Mouse (Mus musculus): ENCODE data around the gene Galt. TPM values are rescaled to one million over a fixed set of nuclear protein-coding genes. Genes with fewer than 3 reads are reported as not detected.

Gene Galt
- polyA plus RNA-seq, 1 experiment, result 162 TPM

DNA sequence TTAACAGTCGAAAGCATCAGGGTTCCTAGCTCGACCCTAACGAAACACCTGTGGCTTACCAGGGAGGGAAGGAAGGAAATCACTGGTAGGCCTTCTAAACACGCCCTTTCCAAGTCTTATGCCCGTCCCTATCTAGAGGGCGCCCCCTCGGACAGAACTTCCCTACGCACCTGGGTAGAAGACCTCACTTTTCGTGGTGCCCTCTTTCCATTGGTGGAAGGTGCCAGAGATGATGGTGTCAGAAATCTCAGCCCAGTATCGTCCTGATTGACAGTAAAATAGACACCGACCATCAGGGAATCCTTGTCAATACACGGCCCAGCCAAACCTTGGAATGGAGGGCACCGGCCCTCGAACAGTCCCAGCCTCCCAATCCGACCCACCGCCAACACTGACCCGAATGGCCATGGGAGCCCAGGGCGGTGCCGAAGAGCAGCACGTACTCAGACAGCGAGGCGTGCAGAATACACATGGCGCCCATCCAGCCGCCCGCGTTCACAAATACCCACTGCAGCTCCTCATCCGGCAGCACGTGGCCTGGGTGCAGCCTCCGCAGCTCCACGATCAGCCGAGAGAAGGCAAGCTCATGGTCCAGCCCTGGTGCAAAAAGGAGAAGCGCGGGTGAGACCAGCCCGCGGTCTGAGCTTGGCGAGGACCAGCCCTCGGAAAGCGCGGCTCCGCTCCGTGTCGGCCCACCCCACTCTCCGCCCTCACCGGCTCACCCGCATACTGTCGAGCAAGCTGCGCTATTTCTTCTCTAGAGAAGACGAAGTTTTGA, 14.5 kb upstream of the Galt start:
- WGBS, result 1% methylated on average over 48 of the region's 48 CpGs
- TF ChIP-seq CTCF (conservative IDR thresholded peaks at IDR 0.05; ENCODE audit: insufficient read depth, insufficient read length, low read depth, low read length) (0 out of 2 replicates have a peak, but pooled peaks have one; percentile 5), POLR2A (IDR thresholded peaks at IDR 0.05; ENCODE audit: low read depth, low read length) (no peak)
- Histone ChIP-seq H3K4me1 (ENCODE audit: control insufficient read depth, insufficient read depth, low read length) (peaks cover 4% of the 10 kb centered on the region; the same call in 1 of the 2 replicates), H3K27me3 (replicated peaks; ENCODE audit: control insufficient read depth, insufficient read depth, low read length) (no peaks in the 10 kb centered on the region), H3K27ac (ENCODE audit: insufficient read depth, low read depth, low read length) (peak overlapping the region; percentile 94), H3K36me3 (ENCODE audit: control insufficient read depth, insufficient read depth, low read length) (no peaks in the 10 kb centered on the region), H3K4me3 (ENCODE audit: insufficient read depth, low read depth, low read length) (peak overlapping the region; percentile 97)
- no peak for DNase-seq

GRCm38 (mm10) chr4:41741158-41741560, 13.9 kb upstream of the Galt start:
- H3K36me3 ChIP-seq (ENCODE audit: control insufficient read depth, insufficient read depth, low read length), result no peaks in the 10 kb centered on the region
- under 1% methylated on average over 27 of the region's 27 CpGs for WGBS
- H3K27ac ChIP-seq (ENCODE audit: insufficient read depth, low read depth, low read length), result peak overlapping the region; percentile 94
- H3K27me3 ChIP-seq (replicated peaks; ENCODE audit: control insufficient read depth, insufficient read depth, low read length), result no peaks in the 10 kb centered on the region
- DNase-seq, result peak; percentile 98
- TF ChIP-seq CTCF (conservative IDR thresholded peaks at IDR 0.05; ENCODE audit: insufficient read depth, insufficient read length, low read depth, low read length) (0 out of 2 replicates have a peak, but pooled peaks have one; percentile 6), POLR2A (IDR thresholded peaks at IDR 0.05; ENCODE audit: low read depth, low read length) (peak; percentile 80)
- H3K4me1 ChIP-seq (ENCODE audit: control insufficient read depth, insufficient read depth, low read length), result peaks cover 4% of the 10 kb centered on the region; the same call in 1 of the 2 replicates
- peak overlapping the region; percentile 97 for H3K4me3 ChIP-seq (ENCODE audit: insufficient read depth, low read depth, low read length)

DNA sequence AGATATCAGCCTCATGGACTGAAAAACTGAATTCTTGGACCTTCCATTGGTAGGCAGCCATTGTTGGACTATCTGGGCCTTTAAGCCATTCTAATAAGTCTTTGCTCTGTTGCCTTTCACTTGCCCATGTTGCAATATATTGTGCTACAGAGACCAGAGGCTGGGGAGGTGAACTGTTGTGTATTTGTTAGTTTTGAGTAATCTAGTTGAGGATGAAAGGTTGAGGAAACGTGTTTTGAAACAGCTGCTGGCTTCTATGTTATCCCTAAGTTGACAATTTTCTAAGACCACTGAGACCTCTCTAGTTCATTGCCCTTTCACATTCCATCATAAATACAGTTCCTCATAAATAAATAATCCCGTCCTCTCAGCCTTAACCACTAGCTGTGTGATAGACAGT, 10.9 kb upstream of the Galt start:
- DNase-seq, result no peak
- no peak overlapping the region for H3K27ac ChIP-seq (ENCODE audit: insufficient read depth, low read depth, low read length)
- H3K4me1 ChIP-seq (ENCODE audit: control insufficient read depth, insufficient read depth, low read length), result peaks cover 4% of the 10 kb centered on the region; the same call in 1 of the 2 replicates
- 71% methylated on average over 2 of the region's 2 CpGs for WGBS
- no peaks in the 10 kb centered on the region; the same call in 1 of the 2 replicates for H3K36me3 ChIP-seq (ENCODE audit: control insufficient read depth, insufficient read depth, low read length)
- TF ChIP-seq CTCF (conservative IDR thresholded peaks at IDR 0.05; ENCODE audit: insufficient read depth, insufficient read length, low read depth, low read length) (no peak), POLR2A (IDR thresholded peaks at IDR 0.05; ENCODE audit: low read depth, low read length) (no peak)
- H3K4me3 ChIP-seq (ENCODE audit: insufficient read depth, low read depth, low read length), result no peak overlapping the region
- no peaks in the 10 kb centered on the region for H3K27me3 ChIP-seq (replicated peaks; ENCODE audit: control insufficient read depth, insufficient read depth, low read length)

DNA sequence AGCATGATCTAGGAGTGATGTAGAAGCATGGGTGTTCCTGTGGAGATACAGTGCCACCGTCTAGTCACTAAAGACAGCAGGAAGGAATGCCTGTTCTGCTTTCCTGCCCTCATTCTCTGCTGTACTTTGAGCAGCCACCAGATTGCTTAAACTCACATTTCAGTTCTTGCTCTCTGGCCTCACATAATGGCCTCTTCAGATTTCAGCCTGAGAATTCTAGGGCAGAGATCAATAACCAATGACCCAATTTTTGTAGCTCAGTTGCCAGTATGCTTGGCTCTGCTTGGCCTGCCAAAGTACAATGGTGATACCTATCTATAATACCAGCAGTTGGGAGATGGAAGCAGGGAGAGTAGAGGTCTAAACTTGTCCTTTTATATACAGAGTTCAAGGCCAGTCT, 10.0 kb upstream of the Galt start:
- DNase-seq, result no peak
- Histone ChIP-seq H3K27ac (ENCODE audit: insufficient read depth, low read depth, low read length) (no peak overlapping the region), H3K36me3 (ENCODE audit: control insufficient read depth, insufficient read depth, low read length) (no peaks in the 10 kb centered on the region; the same call in 1 of the 2 replicates), H3K4me3 (ENCODE audit: insufficient read depth, low read depth, low read length) (no peak overlapping the region), H3K27me3 (replicated peaks; ENCODE audit: control insufficient read depth, insufficient read depth, low read length) (no peaks in the 10 kb centered on the region), H3K4me1 (ENCODE audit: control insufficient read depth, insufficient read depth, low read length) (peaks cover 4% of the 10 kb centered on the region; the same call in 1 of the 2 replicates)
- no peak for TF ChIP-seq CTCF (conservative IDR thresholded peaks at IDR 0.05; ENCODE audit: insufficient read depth, insufficient read length, low read depth, low read length)
- TF ChIP-seq POLR2A (IDR thresholded peaks at IDR 0.05; ENCODE audit: low read depth, low read length), result no peak
- WGBS, result 72% methylated on average over 1 of the region's 1 CpGs

DNA sequence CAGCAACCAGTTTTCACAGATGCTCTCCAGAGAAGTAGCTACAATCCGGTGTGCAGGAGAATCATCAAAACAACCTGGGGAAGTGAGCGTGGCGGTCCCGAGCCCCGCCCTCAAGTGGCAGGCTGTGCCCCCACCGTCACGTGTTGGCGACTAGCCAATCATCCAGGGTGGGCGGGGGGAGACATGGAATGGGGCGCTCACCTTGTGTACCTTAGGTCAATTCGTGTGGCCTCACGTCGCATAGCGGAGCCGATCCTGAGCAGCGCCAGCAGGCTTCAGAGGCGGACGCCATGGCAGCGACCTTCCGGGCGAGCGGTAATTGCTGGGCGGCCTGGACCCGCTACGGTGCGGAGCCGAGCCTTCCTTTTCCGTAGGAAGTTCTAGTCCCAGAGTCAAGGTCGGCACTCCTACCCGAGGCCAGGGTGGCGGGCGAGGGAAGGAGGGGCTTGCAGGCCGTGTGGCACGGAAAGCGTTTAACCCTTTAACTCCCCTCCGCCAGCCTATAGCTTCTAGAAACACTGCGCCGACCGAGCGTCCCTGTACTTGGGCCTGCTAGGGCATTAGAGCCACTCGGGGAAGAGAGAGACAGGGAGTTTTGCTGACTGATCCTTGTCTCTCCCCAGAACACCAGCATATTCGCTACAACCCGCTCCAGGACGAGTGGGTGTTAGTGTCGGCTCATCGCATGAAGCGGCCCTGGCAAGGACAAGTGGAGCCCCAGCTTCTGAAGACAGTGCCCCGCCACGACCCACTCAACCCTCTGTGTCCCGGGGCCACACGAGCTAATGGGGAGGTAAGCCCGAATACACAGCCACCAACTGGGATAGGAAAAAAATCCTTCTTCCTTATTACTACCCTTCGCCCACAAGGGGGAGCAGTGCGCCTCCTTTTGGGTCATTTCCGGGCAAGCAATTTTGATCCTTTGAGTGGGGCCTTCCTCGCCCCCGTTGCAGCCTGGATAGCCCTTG, 594 bp downstream of the Galt start, which contains the start of gene Sigmar1:
Sigmar1 (minus strand) TSS at position 820 of the 968 bp plus-strand sequence.
- WGBS, result under 1% methylated on average over 57 of the region's 57 CpGs
- peak; percentile 94 for DNase-seq
- TF ChIP-seq POLR2A (IDR thresholded peaks at IDR 0.05; ENCODE audit: low read depth, low read length), result peak; percentile 51
- peak; percentile 86 for TF ChIP-seq CTCF (conservative IDR thresholded peaks at IDR 0.05; ENCODE audit: insufficient read depth, insufficient read length, low read depth, low read length)
- Histone ChIP-seq H3K27ac (ENCODE audit: insufficient read depth, low read depth, low read length) (peak within 1 kb of the TSS; percentile 98), H3K27me3 (replicated peaks; ENCODE audit: control insufficient read depth, insufficient read depth, low read length) (no peaks in the 10 kb centered on the region), H3K4me3 (ENCODE audit: insufficient read depth, low read depth, low read length) (peak within 1 kb of the TSS; percentile 78), H3K4me1 (ENCODE audit: control insufficient read depth, insufficient read depth, low read length) (peaks cover 21% of the 10 kb centered on the region; the same call in 1 of the 2 replicates), H3K36me3 (ENCODE audit: control insufficient read depth, insufficient read depth, low read length) (no peaks in the 10 kb centered on the region; the same call in 1 of the 2 replicates)

DNA sequence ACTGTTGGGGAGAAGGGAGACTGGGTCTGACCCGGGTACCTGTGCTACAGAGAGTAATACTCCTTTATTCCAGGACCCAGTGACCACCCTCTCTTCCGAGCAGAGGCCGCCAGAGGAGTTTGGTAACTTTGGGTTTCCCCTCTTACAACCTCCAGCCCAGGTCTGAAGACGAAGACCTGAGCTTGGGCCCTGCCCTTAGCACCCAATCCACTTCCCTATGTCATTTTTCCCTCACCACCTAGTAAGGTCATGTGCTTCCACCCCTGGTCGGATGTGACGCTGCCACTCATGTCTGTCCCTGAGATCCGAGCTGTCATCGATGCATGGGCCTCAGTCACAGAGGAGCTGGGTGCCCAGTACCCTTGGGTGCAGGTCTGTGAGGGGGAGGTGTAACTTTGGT, 1.4 kb downstream of the Galt start:
- H3K27ac ChIP-seq (ENCODE audit: insufficient read depth, low read depth, low read length), result peak overlapping the region; percentile 32
- 59% methylated on average over 8 of the region's 8 CpGs for WGBS
- no peaks in the 10 kb centered on the region; the same call in 1 of the 2 replicates for H3K36me3 ChIP-seq (ENCODE audit: control insufficient read depth, insufficient read depth, low read length)
- peaks cover 22% of the 10 kb centered on the region; the same call in 1 of the 2 replicates for H3K4me1 ChIP-seq (ENCODE audit: control insufficient read depth, insufficient read depth, low read length)
- peak overlapping the region; percentile 78 for H3K4me3 ChIP-seq (ENCODE audit: insufficient read depth, low read depth, low read length)
- H3K27me3 ChIP-seq (replicated peaks; ENCODE audit: control insufficient read depth, insufficient read depth, low read length), result no peaks in the 10 kb centered on the region
- no peak for DNase-seq
- TF ChIP-seq POLR2A (IDR thresholded peaks at IDR 0.05; ENCODE audit: low read depth, low read length) (no peak), CTCF (conservative IDR thresholded peaks at IDR 0.05; ENCODE audit: insufficient read depth, insufficient read length, low read depth, low read length) (no peak)
